Mouse (Mus musculus) myocyte (in vitro differentiated cells): ENCODE results near the gene Kcnab1.

Experiments
- CEBPB ChIP-seq: IDR thresholded peaks from 2 replicates; pipeline ENCODE4 v1.6.1; 2011; ENCODE audit warnings: mild to moderate bottlenecking, moderate library complexity; ENCODE audit not compliant: poor library complexity, insufficient read depth, severe bottlenecking
- POLR2A ChIP-seq: IDR thresholded peaks from one replicate; pipeline ENCODE4 v1.6.1; 2011; ENCODE audit warnings: low read depth, mild to moderate bottlenecking, control low read depth, moderate library complexity; ENCODE audit not compliant: insufficient read length

GRCm38 (mm10) chr3:65172964-65173363, 63.8 kb downstream of the Kcnab1 start:
- TF ChIP-seq POLR2A: no peak
- TF ChIP-seq CEBPB: no peak
